Mouse (Mus musculus) right cerebral cortex, postnatal 4 days (tissue): ENCODE data around the gene Gle1.
A peak's percentile ranks its signal among the peaks of the same experiment; 100 is the strongest.

Experiments
- DNase-seq: peaks from one replicate; pipeline ENCODE4 v3.0.0-alpha.2; 2022

The Gle1 gene

DNA sequence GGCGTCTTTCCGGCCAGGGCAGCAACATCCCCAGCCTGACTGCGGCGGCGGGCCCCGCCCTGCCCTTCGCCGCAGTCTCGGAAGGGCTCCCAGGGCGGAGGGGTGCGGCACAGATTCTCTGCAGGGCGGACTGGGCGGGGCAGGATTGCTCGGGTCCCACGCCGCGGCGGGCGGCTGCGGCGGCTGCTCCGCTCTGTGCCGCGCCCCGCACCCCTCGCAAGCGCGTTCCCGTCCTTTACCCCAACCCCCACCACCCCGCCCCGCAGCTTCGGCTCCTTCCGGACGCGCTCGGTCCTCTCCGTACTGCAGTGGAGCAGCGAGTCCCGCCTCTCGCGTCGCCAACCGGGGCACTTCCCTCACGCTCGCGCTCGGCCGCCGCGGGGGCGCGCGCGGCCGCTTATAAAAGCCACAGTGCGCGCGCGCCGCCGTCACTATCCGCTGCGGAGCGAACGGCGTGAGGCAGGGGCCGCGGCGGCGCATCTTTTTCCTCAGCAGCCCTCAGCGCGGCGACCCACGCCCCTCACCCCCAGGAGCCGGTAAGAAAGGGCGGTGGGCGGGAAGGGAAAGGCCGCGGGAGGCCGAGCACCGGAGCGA is 30.1 kb downstream of the Gle1 start, which contains the start of gene Sptan1:
Sptan1 (plus strand) TSS at position 311 of the 594 bp plus-strand sequence.
- DNase-seq, result peak; percentile 99

DNA sequence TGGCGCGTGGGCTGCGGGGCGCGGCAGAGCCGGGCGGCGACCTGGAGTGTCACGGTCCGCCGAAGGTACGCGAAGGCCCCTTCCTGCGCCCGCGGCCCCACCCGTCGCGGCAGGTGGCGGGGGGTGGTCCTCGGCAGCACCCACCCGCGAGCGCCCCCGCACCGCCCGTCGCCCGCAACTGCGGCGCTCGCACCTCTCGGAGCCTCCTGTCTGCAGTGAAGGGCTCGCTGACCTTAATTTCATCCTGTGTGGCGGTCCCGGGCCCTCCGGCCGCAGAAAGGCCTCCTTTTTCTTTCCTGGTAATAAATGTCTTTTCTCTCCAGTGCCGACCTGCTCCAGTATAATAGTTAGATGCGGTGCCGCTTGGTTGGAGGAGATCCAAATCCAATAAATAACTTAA is 30.7 kb downstream of the Gle1 start:
- peak; percentile 63 for DNase-seq

DNA sequence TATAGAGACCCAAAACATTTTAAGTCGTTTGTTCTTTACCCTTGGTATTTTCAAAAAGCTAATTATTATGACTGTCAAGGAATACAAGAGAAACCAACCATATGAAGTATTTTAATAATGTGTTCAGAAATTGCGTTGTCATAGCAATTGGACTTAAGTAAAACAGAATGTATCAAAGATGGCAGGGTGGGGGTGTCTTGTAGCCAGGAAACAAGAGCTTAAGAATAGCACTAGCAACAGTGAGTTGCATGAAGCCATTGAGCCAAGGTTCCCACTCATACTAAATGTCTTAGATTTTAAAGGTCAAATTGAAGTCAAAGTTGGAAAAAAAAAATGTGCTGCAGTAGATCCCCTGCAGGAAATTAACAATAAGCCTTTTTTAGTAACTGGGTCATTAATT is 31.6 kb downstream of the Gle1 start:
- no peak for DNase-seq

DNA sequence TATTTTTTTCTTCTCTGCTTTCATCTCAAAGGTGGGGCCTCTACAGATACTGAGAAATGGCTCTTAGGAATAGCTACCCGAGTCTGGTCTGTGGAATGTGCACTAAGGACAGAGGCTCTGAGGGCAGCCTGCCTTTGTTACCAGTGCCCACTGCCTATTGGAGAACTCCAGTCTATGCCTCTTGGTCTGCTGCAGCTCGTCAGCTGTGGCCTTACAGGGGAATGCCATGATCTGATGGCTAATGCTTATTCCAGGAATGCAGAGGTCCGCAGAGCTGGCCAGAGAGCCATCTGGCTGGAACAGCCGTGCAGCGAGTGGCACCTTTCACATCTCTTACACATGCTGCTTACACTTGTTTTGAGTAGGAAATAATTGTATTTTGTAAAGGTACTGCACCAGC is 32.5 kb downstream of the Gle1 start:
- no peak for DNase-seq

DNA sequence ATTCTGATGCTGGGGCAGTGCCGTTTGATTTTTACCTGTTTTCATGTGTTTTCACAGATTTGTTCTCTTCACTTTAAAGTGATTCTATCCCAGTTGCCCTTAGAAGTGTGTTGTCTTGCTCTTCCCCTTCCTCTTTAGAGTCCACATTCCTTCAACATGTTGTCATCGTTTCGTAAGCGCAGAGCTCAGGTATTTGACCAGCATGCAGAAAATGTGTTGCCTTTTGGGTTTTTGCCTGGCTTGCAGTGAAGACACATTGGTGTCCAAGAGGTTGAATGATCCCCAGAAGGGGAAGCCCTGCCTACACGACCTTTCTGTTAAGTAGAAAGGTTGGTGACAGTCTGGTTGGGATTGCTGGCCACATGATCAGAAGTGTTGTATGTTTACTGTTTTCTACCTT is 33.4 kb downstream of the Gle1 start:
- DNase-seq, result no peak

DNA sequence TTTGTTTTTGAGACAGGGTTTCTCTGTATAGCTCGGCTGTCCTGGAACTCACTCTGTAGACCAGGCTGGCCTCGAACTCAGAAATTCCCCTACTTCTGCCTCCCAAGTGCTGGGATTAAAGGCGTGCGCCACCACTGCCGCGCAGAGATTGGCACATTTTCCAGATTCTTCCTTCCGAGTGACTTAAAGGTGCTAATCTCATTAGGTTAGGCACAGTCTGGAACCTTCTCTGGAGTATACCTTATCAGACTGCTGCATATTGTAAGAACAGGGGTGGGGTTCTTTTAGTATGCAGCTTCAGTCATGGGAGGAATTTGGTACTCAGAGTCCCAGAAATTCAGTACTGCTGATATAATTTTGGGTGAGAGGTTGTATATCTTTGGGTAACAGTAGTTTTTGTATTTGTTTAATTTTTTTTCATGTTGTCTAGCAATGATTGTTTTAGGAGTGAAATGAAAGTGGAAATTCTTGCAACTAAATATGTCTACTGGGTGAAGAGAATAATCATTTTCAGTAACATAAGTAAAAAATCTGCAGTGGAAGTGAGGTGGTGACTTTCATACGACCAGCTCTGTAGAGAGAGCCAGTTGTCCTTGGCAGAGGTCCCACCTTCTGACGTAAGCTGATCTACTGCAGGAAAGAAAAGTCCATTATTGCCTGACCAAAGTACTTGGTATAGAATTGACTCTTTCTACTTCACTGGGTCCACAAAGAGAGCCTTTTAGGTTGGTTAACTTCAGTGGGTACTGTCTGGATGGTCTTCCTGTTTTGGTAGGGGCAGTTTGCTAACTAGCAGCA is 36.8 kb downstream of the Gle1 start:
- DNase-seq, result peak; percentile 12

DNA sequence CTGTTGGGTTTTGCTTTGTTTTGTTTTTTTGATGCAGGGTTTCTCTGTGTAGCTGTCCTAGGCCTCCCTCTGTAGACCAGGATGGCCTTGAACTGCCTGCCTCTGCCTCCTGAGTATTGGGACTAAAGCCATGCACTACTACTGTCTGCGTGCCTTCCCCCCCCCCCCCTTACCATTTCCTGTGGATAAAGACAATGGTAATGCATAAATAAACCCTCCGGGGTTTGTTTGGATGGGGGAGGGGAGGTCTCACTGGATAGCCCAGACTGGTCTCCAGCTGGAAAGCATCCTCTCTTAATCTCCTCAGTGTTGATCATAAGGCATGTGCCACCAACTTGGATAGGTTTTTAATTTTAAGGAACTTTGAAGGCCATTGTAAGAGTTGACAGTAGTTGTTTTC is 38.3 kb downstream of the Gle1 start:
- no peak for DNase-seq

DNA sequence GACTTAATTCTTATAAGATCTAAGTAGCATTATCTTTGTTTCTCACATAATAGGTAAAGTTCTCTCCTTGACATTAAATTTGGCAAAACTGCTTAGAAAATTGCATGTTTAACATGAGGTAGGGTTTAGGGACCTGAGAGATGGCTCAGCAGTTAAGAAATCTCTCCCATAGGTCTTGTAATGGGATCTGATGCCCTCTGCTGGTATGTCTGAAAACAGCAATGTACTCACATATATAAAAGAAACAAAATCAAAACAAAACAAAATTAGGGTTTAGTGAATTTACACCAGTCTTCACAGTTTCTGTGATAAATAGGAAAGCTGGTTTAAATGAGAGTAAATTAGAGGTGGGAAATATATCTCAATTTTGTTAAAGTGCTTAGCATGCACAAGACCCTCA is 42.1 kb downstream of the Gle1 start:
- peak; percentile 30 for DNase-seq

DNA sequence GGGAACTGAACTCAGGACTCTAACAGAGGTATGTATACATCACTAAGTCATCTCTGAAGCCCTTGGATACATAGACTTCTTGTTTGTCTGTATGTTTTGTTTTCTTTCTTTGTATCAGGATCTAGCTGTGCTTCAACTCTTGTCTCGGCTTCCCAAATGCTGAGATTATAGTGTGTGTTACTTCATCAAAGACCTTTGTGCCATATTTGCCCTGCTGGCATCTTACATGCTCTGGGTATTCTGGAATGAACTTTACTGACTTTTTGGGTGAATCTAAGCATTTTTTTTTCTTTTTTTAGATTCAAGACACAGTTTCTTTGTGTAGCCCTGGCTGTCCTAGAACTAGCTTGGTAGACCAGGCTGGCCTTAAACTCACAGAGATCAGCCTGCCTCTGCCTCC is 45.4 kb downstream of the Gle1 start:
- DNase-seq, result no peak

DNA sequence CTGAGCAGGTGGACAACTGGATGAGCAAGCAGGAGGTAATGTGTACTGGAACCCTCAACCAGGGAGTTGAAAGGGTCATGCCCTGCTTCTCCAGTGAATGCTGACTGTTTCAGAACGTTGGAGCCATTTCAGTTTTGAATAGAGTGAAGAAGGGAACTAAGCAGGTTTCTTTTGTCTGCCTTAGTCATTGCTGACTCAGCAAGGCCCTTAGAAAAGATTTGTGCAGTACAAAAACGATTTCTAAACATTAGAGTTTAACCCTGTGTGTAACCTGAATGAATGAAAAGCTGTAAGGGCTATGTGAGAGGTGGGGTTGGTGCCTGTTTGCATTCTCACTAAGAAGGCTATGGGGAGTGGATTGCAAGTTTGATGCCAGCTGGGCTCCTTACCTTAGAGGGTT is 56.7 kb downstream of the Gle1 start:
- no peak for DNase-seq

DNA sequence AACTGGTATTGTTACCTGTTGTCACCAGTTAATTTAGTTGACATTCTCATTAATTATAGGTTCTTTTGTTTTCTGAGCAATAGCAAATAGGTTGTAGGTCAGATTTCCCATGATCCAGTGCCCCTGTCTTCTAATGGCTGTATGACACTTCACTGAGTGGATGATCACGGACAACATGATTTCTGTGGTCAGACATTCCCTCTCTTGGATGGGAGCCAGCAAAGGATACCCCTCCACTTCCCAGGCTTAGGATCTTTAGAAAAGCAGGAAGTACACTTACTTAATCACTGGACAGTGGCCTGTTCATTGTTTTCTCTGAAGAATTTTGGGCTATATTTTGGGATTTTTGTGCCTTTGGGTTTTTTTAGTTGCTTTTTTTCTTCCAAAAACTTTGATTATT is 73.9 kb downstream of the Gle1 start:
- no peak for DNase-seq
